ENCODE assay signal across 7 mouse cellular contexts in genomic region chr4:86748336-86749291, GRCm38 (mm10). TPM values are rescaled to one million over a fixed set of nuclear protein-coding genes. Genes with fewer than 3 reads are reported as not detected.
A peak's percentile ranks its signal among the peaks of the same experiment; 100 is the strongest.
DNase-seq lines count a peak whose midpoint lies in the region; ATAC-seq and TF ChIP-seq lines count a peak whose summit lies in the region.

TSS of gene Dennd4c (plus strand) at chr4:86748555.

- intact Hi-C loops in left cerebral cortex, postnatal 4 days (cut with DNase I), result no loop called here

- no peaks in the 10 kb centered on the region for H3K27me3 ChIP-seq in intestine, postnatal 0 days (replicated peaks; ENCODE audit: control insufficient read depth, insufficient read depth, low read length)
- no peaks in the 10 kb centered on the region for H3K27me3 ChIP-seq in midbrain, embryonic 12.5 days
- no peaks in the 10 kb centered on the region for H3K27me3 ChIP-seq in small intestine, adult 2 months (ENCODE audit: control insufficient read depth, insufficient read depth, low read length)

- peak within 1 kb of the TSS; percentile 94 for H3K27ac ChIP-seq in intestine, postnatal 0 days (ENCODE audit: low read depth, low read length)
- H3K27ac ChIP-seq in midbrain, embryonic 12.5 days (replicated peaks), result peak within 1 kb of the TSS; percentile 88
- H3K27ac ChIP-seq in small intestine, adult 2 months (ENCODE audit: insufficient read depth, low read depth, low read length), result peak within 1 kb of the TSS; percentile 82

- H3K4me1 ChIP-seq in intestine, postnatal 0 days (replicated peaks; ENCODE audit: control insufficient read depth, insufficient read depth, low read length), result peaks cover 6% of the 10 kb centered on the region; the same call in 1 of the 2 replicates
- H3K4me1 ChIP-seq in midbrain, embryonic 12.5 days, result peaks cover 13% of the 10 kb centered on the region
- peaks cover 3% of the 10 kb centered on the region; the same call in 1 of the 2 replicates for H3K4me1 ChIP-seq in small intestine, adult 2 months (ENCODE audit: control insufficient read depth, insufficient read depth, insufficient read length, low read length)

- H3K9me3 ChIP-seq in intestine, postnatal 0 days (ENCODE audit: control insufficient read depth), result no peaks in the 10 kb centered on the region
- no peaks in the 10 kb centered on the region for H3K9me3 ChIP-seq in midbrain, embryonic 12.5 days

- peak within 1 kb of the TSS; percentile 98 for H3K9ac ChIP-seq in intestine, postnatal 0 days (ENCODE audit: low read depth, low read length)
- H3K9ac ChIP-seq in midbrain, embryonic 12.5 days (replicated peaks), result peak within 1 kb of the TSS; percentile 92

- ATAC-seq in intestine, postnatal 0 days, result peak; percentile 97
- ATAC-seq in midbrain, embryonic 12.5 days (ENCODE audit: low FRiP score, low read depth), result peak; percentile 96

- peak; percentile 92 for DNase-seq in adrenal gland, adult 8-10 months
- peak; percentile 96 for DNase-seq in embryo, embryonic 9.5 days (ENCODE audit: extremely low spot score)
- peak; percentile 94 to 97 for DNase-seq in gastrocnemius, postnatal 4 days (ENCODE audit: low spot score in 2 of 2)
- peak; percentile 96 for DNase-seq in left cerebral cortex, postnatal 4 days

- peak; percentile 84 for TF ChIP-seq POLR2A in small intestine, adult 2 months (IDR thresholded peaks at IDR 0.05; ENCODE audit: low read depth, low read length)

- H3K4me2 ChIP-seq in intestine, postnatal 0 days (replicated peaks; ENCODE audit: low read depth), result peak within 1 kb of the TSS; percentile 92
- H3K4me2 ChIP-seq in midbrain, embryonic 12.5 days (replicated peaks), result peak within 1 kb of the TSS; percentile 85

- no peaks in the 10 kb centered on the region for H3K36me3 ChIP-seq in intestine, postnatal 0 days (ENCODE audit: control insufficient read depth, insufficient read depth)
- H3K36me3 ChIP-seq in midbrain, embryonic 12.5 days, result no peaks in the 10 kb centered on the region
- no peaks in the 10 kb centered on the region for H3K36me3 ChIP-seq in small intestine, adult 2 months (ENCODE audit: control insufficient read depth, insufficient read depth, low read length)

- TF ChIP-seq CTCF in intestine, postnatal 0 days (IDR thresholded peaks at IDR 0.05; ENCODE audit: low read depth), result peak; percentile 58
- TF ChIP-seq CTCF in small intestine, adult 2 months (IDR thresholded peaks at IDR 0.05; ENCODE audit: extremely low read depth, insufficient read length, insufficient replicate concordance, low read depth, low read length), result no peak

- WGBS in intestine, postnatal 0 days, result under 1% methylated on average over 77 of the region's 95 CpGs
- WGBS in midbrain, embryonic 12.5 days, result under 1% methylated on average over 76 of the region's 95 CpGs
- WGBS in small intestine, adult 2 months, result 1% methylated on average over 94 of the region's 95 CpGs

- peak within 1 kb of the TSS; percentile 97 for H3K4me3 ChIP-seq in intestine, postnatal 0 days (ENCODE audit: low read depth, low read length)
- peak within 1 kb of the TSS; percentile 97 for H3K4me3 ChIP-seq in midbrain, embryonic 12.5 days
- peak within 1 kb of the TSS; percentile 85 for H3K4me3 ChIP-seq in small intestine, adult 2 months (ENCODE audit: low read depth, low read length)

RNA-seq across cellular contexts. Expression of gene Dennd4c, which starts in this region (rescaled TPM):
- total RNA-seq in adrenal gland, adult 8-10 months (2022), result 10 to 100 TPM; 47.1 to 67.8 (median 57.7) TPM
- total RNA-seq in gastrocnemius, postnatal 4 days (2021), result 10 to 100 TPM; 23.6 to 26.0 TPM
- polyA plus RNA-seq in intestine, postnatal 0 days (2015; fragmentation: Nextera tagmentation; extraction: Ambion mirVana), result 3.2 and 3.8 TPM in 2 replicates
- 10 to 100 TPM; 10.1 to 11.9 TPM for total RNA-seq in left cerebral cortex, postnatal 4 days (2021)
- polyA plus RNA-seq in midbrain, embryonic 12.5 days (2016; fragmentation: Nextera tagmentation; extraction: Ambion mirVana), result 6.1 and 10.3 TPM in 2 replicates
- 2.4 and 4.4 TPM in 2 replicates for polyA plus RNA-seq in small intestine, adult 2 months (2012; rRNA removed)

Comparison
In these comparisons a context has a peak if more than half of its experiments do, and no peak if none do; other contexts are left out.
1. Peak in every context shown above with its lines: DNase-seq, ATAC-seq, H3K4me3 ChIP-seq and H3K27ac ChIP-seq.